Mouse (Mus musculus): ENCODE measurements around the gene Arhgap29.

The Arhgap29 gene

GRCm38 (mm10) chr3:122062586-122062985 lies 110.2 kb downstream of the Arhgap29 start:
- in situ Hi-C loops (cut with MseI, MboI) = no loop called here

GRCm38 (mm10) chr3:122064556-122065410 lies 112.4 kb downstream of the Arhgap29 start:
- in situ Hi-C loops (cut with MseI, MboI) = no loop called here
